Mouse (Mus musculus): ENCODE results near the gene Pip4k2a. TPM values are rescaled to one million over a fixed set of nuclear protein-coding genes. Genes with fewer than 3 reads are reported as not detected.

Pip4k2a gene
- polyA plus RNA-seq, 1 experiment from 2014 or later: 8.6 TPM

DNA sequence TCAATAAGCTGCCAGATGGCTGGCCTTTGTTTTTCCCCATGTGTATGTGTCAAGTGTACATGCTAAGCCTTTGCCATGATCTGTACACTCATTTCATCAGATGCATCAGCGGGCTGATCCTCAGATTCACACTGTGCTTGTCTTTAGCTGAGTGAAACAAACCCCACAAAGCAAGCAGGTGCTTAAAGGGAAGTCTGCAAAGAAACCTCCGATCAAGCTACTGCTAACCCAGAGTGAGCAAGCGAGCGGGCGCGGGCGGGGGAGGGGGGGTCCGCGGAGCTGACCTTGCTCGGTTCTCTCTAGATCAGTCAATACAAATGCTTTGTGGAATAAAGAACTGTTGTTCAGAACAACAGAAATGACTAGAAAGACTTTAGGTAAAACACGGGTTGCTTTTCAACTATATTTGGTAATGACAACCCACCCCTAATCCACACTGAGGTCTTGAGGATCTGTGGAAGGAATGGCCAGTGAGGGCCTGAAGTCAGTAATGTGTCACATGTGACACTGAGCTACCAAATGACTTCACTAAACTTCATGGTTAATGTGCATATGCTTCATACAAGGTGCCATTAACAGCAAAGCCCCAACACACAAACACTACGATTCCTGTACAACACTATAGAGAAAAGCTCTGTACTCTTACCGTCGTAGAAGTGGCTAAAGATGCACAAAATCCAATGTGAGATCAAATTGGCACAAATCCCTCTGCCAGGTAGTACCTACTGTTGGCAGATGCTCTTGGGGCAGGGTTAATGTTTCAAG, 81.1 kb downstream of the Pip4k2a start:
- H3K4me1 ChIP-seq: peaks cover 38% of the 10 kb centered on the region

DNA sequence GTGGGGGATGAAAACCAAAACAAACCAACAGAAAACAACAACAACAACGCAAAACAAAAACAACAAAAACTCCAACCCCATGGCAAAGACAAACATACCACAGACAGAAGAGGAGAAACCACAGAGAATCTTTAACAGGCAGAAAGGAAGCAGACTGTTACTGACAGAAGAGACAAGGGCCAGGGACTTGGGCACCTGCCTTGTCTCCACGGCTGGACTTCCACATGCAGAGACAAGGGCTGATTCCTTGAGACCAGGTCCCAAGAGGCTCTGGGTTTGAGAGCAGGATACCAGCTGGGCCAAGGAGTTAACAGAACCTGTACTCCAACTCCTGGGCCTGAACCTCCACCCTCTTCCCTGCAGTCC, 81.9 kb downstream of the Pip4k2a start:
- H3K36me3 ChIP-seq: no peaks in the 10 kb centered on the region
- no peaks in the 10 kb centered on the region for H3K27me3 ChIP-seq
- no peak overlapping the region for H3K9ac ChIP-seq
- H3K9me3 ChIP-seq: no peaks in the 10 kb centered on the region
- no peak for ATAC-seq (ENCODE audit: low FRiP score, low read depth)
- 64% methylated on average over 2 of the region's 2 CpGs for WGBS
- peaks cover 38% of the 10 kb centered on the region for H3K4me1 ChIP-seq
- H3K4me3 ChIP-seq: no peak overlapping the region
- H3K27ac ChIP-seq: no peak overlapping the region
- no peak overlapping the region for H3K4me2 ChIP-seq (replicated peaks)

More for the DNA sequence above, 81.1 kb downstream of the Pip4k2a start:
- Histone ChIP-seq H3K9me3 (no peaks in the 10 kb centered on the region), H3K4me3 (no peak overlapping the region), H3K27ac (no peak overlapping the region), H3K27me3 (no peaks in the 10 kb centered on the region), H3K36me3 (no peaks in the 10 kb centered on the region), H3K9ac (no peak overlapping the region), H3K4me2 (replicated peaks) (no peak overlapping the region)
- WGBS: 79% methylated on average over 14 of the region's 14 CpGs
- no peak for ATAC-seq (ENCODE audit: low FRiP score, low read depth)

DNA sequence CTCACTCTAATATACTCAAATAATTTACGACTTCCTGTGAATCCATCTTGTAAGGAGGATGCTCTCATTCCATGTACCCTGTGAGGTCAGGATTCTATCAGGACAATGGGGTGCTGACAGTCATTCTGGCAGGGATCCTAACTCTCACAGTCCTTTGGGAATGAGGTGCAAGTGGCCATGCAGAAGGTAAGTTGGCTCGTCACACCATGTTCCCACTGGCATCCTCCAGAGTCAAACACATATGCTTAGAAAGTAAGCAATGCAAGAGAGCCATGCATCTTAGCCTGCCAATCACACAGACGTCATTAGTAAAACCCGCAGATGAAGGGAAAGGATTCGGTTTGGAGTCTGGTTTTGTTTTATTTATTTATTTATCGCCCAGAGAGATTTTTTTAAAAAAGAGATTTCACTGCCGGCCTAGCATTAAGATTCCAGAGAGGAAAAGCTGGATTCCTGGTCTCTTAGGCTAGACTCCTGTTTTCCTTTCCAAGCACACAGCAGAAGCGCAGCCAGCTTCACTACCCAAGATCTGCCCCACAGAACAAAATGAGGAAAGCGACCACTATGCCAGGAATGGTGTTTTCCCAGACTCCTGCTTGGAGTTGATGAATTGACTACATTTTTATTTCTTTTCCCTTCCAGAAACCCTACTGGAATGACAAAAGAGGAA, 82.4 kb downstream of the Pip4k2a start:
- H3K4me1 ChIP-seq: peaks cover 36% of the 10 kb centered on the region
- no peaks in the 10 kb centered on the region for H3K27me3 ChIP-seq
- H3K9ac ChIP-seq: no peak overlapping the region
- ATAC-seq (ENCODE audit: low FRiP score, low read depth): no peak
- no peaks in the 10 kb centered on the region for H3K9me3 ChIP-seq
- H3K4me3 ChIP-seq: no peak overlapping the region
- WGBS: 52% methylated on average over 9 of the region's 9 CpGs
- H3K4me2 ChIP-seq (replicated peaks): no peak overlapping the region
- H3K27ac ChIP-seq: no peak overlapping the region
- no peaks in the 10 kb centered on the region for H3K36me3 ChIP-seq

GRCm38 (mm10) chr2:18914750-18915149, 83.2 kb downstream of the Pip4k2a start:
- Histone ChIP-seq H3K9me3 (no peaks in the 10 kb centered on the region), H3K9ac (no peak overlapping the region), H3K4me1 (peaks cover 28% of the 10 kb centered on the region), H3K27me3 (no peaks in the 10 kb centered on the region), H3K36me3 (no peaks in the 10 kb centered on the region), H3K27ac (no peak overlapping the region), H3K4me3 (no peak overlapping the region), H3K4me2 (replicated peaks) (no peak overlapping the region)
- no peak for ATAC-seq (ENCODE audit: low FRiP score, low read depth)
- 20% methylated on average over 2 of the region's 2 CpGs for WGBS

GRCm38 (mm10) chr2:18913642-18914041, 84.3 kb downstream of the Pip4k2a start:
- Histone ChIP-seq H3K27ac (no peak overlapping the region), H3K36me3 (no peaks in the 10 kb centered on the region), H3K27me3 (no peaks in the 10 kb centered on the region), H3K4me1 (peaks cover 27% of the 10 kb centered on the region), H3K9ac (no peak overlapping the region), H3K9me3 (no peaks in the 10 kb centered on the region), H3K4me2 (replicated peaks) (no peak overlapping the region), H3K4me3 (no peak overlapping the region)
- ATAC-seq (ENCODE audit: low FRiP score, low read depth): no peak
- WGBS: 34% methylated on average over 3 of the region's 3 CpGs

DNA sequence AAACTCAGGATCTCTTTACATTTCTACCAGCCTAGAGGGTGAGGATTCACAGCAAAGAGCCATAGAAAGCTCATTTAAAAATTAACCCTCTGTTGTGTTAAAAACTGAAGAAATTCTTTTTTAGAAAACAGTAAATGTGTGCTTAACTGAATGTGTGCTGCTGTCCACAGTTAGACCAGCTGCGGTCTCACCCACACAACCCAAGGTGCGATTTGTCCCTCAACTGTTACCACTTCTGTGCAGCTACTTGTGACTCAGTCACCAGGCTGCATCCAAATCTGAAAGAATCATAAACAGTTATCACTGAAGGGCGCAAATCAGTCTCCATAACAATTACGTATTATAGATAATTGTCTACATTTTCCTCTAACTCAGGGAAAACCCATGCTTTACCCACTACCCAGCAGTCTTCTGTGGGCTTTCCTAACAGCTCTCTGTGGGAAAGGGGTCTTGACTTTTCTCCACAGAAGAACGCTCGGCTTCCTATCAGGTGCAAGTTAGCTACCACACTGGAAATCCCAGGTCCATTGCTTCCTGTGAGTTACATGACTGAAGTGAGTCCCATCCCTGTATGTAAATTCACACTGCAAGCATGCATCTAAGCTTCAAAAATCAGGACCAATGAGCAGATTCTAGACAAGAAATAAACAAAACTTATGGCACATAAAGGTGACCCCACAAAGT, 86.5 kb downstream of the Pip4k2a start:
- no peaks in the 10 kb centered on the region for H3K9me3 ChIP-seq
- WGBS: 91% methylated on average over 6 of the region's 6 CpGs
- H3K36me3 ChIP-seq: no peaks in the 10 kb centered on the region
- H3K27me3 ChIP-seq: 0 out of 2 replicates have a peak, but pooled peaks cover under 1% of the 10 kb centered on the region
- H3K4me1 ChIP-seq: peaks cover 22% of the 10 kb centered on the region
- H3K9ac ChIP-seq: no peak overlapping the region
- ATAC-seq (ENCODE audit: low FRiP score, low read depth): no peak
- no peak overlapping the region for H3K27ac ChIP-seq
- H3K4me3 ChIP-seq: no peak overlapping the region
- H3K4me2 ChIP-seq (replicated peaks): no peak overlapping the region

GRCm38 (mm10) chr2:18910209-18910608, 87.7 kb downstream of the Pip4k2a start:
- H3K27ac ChIP-seq: no peak overlapping the region
- H3K4me2 ChIP-seq (replicated peaks): no peak overlapping the region
- ATAC-seq (ENCODE audit: low FRiP score, low read depth): no peak
- 85% methylated on average over 6 of the region's 6 CpGs for WGBS
- H3K36me3 ChIP-seq: no peaks in the 10 kb centered on the region
- H3K9ac ChIP-seq: no peak overlapping the region
- H3K27me3 ChIP-seq: 0 out of 2 replicates have a peak, but pooled peaks cover 6% of the 10 kb centered on the region
- no peaks in the 10 kb centered on the region for H3K9me3 ChIP-seq
- no peak overlapping the region for H3K4me3 ChIP-seq
- peaks cover 11% of the 10 kb centered on the region for H3K4me1 ChIP-seq

GRCm38 (mm10) chr2:18909713-18910112, 88.2 kb downstream of the Pip4k2a start:
- WGBS: 91% methylated on average over 6 of the region's 6 CpGs
- ATAC-seq (ENCODE audit: low FRiP score, low read depth): no peak
- Histone ChIP-seq H3K4me2 (replicated peaks) (no peak overlapping the region), H3K27me3 (0 out of 2 replicates have a peak, but pooled peaks cover 6% of the 10 kb centered on the region), H3K9ac (no peak overlapping the region), H3K9me3 (no peaks in the 10 kb centered on the region), H3K4me1 (peaks cover 11% of the 10 kb centered on the region), H3K4me3 (no peak overlapping the region), H3K36me3 (no peaks in the 10 kb centered on the region), H3K27ac (no peak overlapping the region)

DNA sequence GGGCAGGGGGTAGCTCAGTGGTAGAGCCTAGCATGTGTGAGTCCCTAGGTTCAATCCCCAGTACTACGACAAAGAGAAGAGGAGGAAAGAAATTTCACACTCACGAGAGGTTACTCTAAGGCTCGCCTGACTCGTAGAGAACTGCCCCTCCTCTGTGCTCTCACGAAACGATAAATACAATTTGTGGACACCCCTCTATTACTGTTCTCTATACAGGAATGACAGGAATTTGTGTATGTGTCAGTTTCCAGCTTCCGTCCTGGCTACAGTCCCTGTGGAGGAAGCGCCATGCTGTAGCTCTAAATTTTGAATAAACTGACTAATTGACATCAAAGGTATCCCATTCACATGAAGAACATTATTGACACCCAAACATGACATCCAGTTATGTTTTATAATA, 90.7 kb downstream of the Pip4k2a start:
- no peaks in the 10 kb centered on the region for H3K4me1 ChIP-seq
- H3K9ac ChIP-seq: no peak overlapping the region
- H3K9me3 ChIP-seq: no peaks in the 10 kb centered on the region
- ATAC-seq (ENCODE audit: low FRiP score, low read depth): no peak
- H3K4me2 ChIP-seq (replicated peaks): no peak overlapping the region
- H3K27ac ChIP-seq: no peak overlapping the region
- H3K27me3 ChIP-seq: 0 out of 2 replicates have a peak, but pooled peaks cover 6% of the 10 kb centered on the region
- H3K36me3 ChIP-seq: no peaks in the 10 kb centered on the region
- H3K4me3 ChIP-seq: no peak overlapping the region
- 64% methylated on average over 8 of the region's 8 CpGs for WGBS

DNA sequence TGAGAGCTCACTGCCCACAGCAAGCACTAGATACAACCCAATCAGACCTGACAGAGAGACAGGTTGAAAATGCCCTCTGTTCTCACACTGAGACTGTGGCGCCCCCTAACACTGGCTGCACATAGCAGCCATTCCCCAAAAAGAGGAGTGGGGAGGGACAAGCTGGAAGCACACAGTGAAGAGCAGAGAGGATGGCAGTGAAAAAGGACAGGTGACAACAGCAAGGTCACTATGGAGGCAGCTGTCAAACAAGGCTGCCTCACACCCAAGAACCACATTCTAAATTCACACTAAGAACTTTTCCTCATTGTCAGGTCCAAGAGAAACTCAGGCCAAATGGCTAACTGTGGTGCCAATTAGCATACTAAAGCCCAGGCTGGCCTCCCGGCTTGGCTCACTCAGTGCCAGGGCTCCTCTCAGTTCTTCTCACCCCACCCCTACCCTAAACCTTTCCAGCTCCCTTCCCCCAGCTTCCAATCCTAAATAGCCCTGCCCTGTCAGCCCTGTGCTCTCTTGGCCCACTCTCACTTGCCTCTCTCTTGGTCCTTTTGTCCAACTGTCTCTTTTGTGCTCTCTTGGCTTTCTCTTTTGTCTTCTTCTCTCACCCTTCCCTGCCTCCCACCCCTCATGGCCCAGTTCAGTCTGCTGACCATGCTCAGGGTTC, 91.4 kb downstream of the Pip4k2a start:
- H3K27ac ChIP-seq: no peak overlapping the region
- H3K9ac ChIP-seq: no peak overlapping the region
- no peaks in the 10 kb centered on the region for H3K36me3 ChIP-seq
- H3K4me2 ChIP-seq (replicated peaks): no peak overlapping the region
- 57% methylated on average over 2 of the region's 2 CpGs for WGBS
- H3K27me3 ChIP-seq: 0 out of 2 replicates have a peak, but pooled peaks cover 6% of the 10 kb centered on the region
- no peak overlapping the region for H3K4me3 ChIP-seq
- no peak for ATAC-seq (ENCODE audit: low FRiP score, low read depth)
- H3K4me1 ChIP-seq: no peaks in the 10 kb centered on the region
- H3K9me3 ChIP-seq: no peaks in the 10 kb centered on the region

DNA sequence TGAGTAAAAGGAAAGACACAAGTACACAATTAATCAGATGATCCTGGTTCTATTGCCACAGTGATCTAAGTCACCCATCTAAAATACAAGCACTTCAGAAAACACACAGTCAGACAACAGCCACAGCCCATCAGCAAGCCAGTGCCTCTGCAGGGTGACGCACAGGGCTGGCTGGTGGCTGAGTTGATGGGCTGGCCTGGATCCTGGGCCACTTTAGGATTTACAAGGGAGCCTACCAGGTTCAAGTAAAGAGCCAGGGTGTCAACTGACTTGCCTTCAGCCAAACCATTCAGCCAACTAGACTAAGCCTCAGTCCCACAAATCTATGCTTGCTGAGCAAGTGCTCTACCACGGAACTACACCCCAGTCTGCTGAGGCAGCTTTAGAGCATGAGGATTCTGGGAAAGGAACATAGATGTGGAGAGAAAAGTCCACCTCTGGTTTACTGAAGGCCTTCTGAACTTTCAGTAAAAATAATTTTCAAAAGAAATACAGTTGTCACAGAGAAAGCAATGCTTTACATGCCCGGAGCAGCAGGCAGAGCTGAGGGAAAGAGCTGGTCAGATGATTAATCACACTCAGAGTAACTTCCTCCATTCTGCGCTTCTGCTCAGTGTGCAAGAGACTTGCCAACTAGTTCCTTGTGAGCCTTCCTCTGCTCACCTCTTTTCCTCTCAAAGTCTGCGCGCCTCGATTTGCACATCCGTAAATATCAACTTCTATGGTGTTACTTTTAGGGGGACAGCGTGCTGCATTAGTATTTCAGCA, 94.4 kb downstream of the Pip4k2a start:
- H3K4me3 ChIP-seq: no peak overlapping the region
- no peak for ATAC-seq (ENCODE audit: low FRiP score, low read depth)
- WGBS: 84% methylated on average over 9 of the region's 9 CpGs

More for the DNA sequence above, 94.4 kb downstream of the Pip4k2a start:
- no peak overlapping the region for H3K9ac ChIP-seq
- H3K4me1 ChIP-seq: no peaks in the 10 kb centered on the region
- peaks cover 6% of the 10 kb centered on the region; the same call in 1 of the 2 replicates for H3K27me3 ChIP-seq
- H3K36me3 ChIP-seq: peaks cover 6% of the 10 kb centered on the region; the same call in 1 of the 2 replicates
- H3K27ac ChIP-seq: no peak overlapping the region
- H3K9me3 ChIP-seq: 0 out of 2 replicates have a peak, but pooled peaks cover 5% of the 10 kb centered on the region
- H3K4me2 ChIP-seq (replicated peaks): no peak overlapping the region
